Mouse (Mus musculus): ENCODE data around the gene Ick.
"Not testable (repeated sequence)": the region's sequence is repeated elsewhere in the genome, so short reads cannot be mapped to it uniquely, and the experiment has no call there.

Ick gene

GRCm38 (mm10) chr9:78105501-78105932 is 3.5 kb upstream of the Ick start:
- DNase-seq: no peak

DNA sequence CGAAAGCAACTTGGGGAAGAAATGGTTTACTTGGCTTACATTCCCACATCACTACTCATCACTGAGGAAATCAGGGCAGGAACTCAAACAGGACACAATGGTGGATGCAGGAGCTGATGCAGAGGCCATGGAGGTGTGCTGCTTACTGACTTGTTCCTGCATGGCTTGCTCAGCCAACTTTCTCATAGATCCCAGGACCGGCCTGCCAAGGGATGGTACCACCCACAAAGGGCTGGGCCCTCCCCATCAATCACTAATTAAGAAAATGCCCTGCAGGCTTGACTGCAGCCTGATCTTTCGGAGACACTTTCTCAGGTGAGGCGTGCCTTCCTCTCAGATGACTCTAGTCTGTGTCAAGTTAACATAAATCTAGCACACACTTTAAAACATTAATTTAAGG is 2.2 kb upstream of the Ick start:
- DNase-seq: no peak

GRCm38 (mm10) chr9:78107582-78107911 is 1.4 kb upstream of the Ick start:
- DNase-seq: no peak

DNA sequence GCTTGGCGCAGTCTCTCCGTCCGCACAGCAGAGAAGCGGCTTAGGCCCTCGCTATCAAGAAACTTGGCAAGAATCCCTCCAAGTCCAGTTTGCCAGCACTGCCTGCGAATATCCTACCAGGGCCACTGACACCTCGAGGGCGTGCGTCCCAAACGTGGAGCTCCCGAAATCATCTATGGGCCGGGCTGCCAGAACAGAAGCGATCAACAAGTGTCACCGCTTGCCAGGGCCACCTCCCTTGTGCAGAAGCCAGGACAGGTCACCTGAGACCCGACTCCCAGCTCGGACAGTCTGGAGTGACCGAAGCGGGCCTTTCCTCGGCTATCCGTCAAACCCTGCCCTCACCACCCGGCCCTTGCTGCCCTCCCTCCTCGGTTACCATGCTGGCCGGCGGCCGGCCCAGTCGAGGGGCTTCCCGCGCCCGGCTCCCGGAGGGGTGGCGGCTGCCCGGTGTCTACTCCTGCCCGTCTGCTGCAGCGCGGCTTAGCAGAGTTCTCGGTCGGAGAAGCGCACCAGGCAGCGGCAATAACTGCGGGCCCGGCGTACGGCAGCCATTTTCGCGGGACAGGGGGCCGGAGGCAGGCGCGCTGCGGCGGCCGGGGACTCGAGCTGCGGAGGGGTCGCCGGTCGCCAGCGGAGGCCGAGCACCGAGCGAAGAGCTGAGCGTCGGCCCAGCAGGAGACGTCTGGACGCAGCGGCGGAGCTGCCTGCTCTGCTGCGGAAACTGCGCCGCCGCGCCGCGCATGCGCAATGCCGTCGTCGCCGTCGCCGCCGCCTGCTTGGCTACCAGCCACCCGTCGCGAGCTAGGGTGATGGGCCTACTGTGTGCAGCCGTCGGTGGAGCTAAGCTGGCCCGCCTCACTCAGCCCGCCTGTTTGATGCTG is 838 bp upstream of the Ick start:
- peak; percentile 80 to 87 for DNase-seq

DNA sequence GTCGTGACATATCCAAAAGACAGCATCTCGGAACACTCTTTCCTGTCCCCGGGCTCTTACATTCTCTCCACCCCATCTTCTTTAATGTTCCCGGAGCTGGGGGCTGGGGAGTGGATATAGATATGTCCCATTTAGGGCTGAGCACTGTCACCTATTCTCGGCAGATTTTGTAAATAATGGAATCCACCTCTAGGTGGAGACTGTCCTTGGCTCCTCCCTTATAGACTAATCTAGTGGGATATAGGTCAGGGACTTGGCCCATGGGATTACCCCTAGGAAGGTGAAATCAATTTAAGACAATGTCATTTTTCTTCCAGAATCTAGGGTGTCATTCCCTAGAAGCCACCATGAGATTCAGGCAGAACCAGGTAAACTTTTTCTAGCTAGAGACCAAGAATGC is 664 bp downstream of the Ick start:
- DNase-seq: no peak

GRCm38 (mm10) chr9:78111456-78111855 is 2.5 kb downstream of the Ick start:
- no peak for DNase-seq

- peak; percentile 92 to 95 for DNase-seq
These were observed 4.0 kb downstream of the Ick start for GRCm38 (mm10) chr9:78112770-78113537.

GRCm38 (mm10) chr9:78113538-78113885 is 4.5 kb downstream of the Ick start:
- DNase-seq: no peak

DNA sequence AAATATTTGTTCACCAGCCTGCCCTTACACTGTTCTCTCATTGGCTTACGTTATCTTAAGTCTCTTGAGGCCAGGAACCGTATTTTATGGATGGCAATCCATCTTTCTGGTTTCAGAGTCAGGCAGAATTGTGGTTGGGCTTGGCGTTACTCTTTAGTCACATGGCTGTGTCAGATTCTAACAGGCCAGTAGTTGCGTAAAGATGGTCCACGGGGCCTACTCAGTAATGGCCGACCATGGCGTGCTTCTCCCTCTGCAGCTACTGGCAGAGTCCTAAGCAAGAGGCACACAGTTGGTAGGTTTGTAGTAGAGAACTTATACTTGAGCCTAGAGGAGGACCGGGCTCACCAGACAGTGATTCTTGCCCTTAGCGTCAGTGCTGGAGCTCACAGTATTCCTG is 6.8 kb downstream of the Ick start:
- DNase-seq: no peak

DNA sequence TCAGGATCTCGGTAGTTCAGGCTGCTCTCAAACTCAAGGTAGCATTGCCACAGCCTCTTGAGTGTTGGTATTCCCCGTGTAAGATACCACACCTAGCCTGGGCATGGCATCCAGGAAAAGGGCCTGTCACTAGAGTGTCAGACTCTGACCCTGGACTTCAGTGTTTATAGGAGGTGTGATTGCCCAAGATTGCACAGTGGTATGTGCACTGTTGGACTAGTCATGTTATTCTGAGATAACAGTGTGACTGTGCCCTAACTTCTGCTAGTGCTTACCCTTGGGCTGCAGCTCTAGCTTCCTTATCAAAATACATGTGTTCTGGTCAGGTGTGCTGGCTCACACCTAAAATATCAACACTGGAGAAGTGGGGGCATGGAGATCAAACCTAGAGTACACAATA is 8.7 kb downstream of the Ick start:
- DNase-seq: no peak

DNA sequence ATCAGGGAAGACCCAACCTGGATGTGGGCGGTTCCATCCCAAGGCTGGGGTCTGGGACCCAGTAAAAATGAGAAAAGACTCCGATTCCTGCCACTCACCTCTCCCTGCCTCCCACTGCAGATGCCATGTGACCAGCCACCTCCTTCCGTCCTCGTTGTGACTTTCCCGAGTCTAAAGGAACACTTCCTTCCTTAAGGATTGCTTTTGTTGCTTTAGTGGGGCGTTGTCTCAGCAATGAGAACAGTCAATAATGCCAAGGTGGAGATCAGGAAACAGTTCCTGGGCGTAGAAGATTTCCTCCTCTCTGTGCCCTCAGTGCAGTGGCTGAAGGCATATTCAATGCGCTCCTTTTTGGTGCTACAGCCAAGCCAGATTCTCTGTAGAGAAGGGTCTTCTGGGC is 12.4 kb downstream of the Ick start:
- no peak for DNase-seq

DNA sequence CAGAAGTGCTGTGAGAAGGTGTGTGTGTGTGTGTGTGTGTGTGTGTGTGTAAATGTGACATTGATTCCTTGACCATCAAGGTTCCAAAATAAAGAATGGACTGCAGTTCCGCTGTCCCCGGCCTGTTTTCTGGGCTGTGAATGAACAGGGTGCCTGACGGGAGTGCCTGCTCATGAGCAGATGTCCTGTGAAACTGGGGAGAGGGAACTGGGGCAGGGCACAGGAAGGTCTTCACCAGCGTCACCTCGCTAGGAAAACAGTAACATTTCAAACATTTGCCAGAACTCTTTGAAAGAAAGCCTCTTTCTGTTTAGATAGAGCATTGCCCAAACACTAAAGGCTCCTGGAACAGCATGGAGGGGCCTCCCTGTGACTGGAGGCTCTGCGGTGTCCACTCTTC is 13.0 kb downstream of the Ick start:
- no peak for DNase-seq

DNA sequence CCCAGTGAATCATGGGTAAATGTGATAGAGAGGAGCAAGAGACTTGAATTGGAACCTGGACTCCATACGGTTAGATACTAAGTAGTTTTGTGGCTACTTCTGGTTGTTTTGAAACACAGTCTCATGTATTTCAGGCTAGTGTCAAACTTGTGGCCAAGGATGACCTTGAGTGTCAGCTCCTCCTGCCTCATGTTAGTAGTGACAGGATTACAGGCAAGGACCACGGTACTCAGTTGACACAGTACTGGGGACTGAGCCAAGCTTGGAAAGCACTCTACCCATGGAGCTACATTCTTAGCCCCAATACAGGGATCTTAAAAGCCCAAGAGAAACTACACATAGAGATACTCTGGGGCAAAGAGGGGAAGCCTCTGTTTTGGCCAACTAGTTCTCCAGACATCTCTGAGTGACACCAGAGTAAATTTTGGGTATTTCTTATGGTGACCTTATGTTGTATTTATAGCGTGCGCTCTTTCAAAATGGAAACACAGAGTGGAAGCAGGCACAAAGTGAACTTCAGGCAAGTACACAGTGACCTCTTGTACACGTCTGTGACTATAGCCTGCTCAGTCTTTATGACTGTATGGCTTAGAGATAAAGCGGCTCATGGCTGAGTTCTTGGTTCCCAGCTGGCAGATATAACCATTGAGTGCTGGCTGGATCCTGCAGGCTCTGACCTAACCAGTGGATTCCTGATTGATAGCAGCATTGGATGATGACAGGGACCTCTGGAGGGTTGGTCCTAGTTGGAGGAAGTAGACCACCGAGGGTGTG is 14.1 kb downstream of the Ick start:
- DNase-seq: no peak

- no peak for DNase-seq
These were observed 15.3 kb downstream of the Ick start for GRCm38 (mm10) chr9:78124297-78124696.

DNA sequence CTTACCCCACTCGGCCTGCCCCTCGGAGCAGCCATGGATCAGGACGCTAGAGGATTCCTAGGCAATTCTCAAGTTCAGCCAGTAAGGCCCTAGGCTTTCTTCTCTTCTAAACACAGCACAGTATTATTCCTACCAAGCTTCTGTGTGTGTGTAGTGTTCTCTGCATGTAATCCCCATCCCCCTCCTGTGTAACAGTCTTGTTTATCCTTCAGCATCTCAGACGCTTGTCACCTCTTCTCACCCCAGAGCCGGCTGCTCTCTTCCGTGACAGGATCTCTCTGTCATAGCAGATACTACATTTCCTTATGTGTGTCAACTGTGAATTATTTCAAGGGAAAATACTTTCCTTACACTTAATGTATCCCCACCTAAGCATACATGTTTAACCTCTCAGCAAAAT is 17.0 kb downstream of the Ick start:
- DNase-seq: no peak

- no peak for DNase-seq
These were observed 17.7 kb downstream of the Ick start for GRCm38 (mm10) chr9:78126643-78127042.

- no peak for DNase-seq
These were observed 26.7 kb downstream of the Ick start for GRCm38 (mm10) chr9:78135658-78136057.

- DNase-seq: no peak
These were observed 29.2 kb downstream of the Ick start for GRCm38 (mm10) chr9:78138044-78138676.

- DNase-seq: no peak
These were observed 30.5 kb downstream of the Ick start for GRCm38 (mm10) chr9:78139463-78139862.

- no peak for DNase-seq
These were observed 37.1 kb downstream of the Ick start for GRCm38 (mm10) chr9:78146099-78146498.

- DNase-seq: no peak
These were observed 37.6 kb downstream of the Ick start for GRCm38 (mm10) chr9:78146627-78147026.

- no peak for DNase-seq
These were observed 39.2 kb downstream of the Ick start for GRCm38 (mm10) chr9:78148149-78148548.

- not testable (repeated sequence) for DNase-seq
These were observed 40.8 kb downstream of the Ick start for GRCm38 (mm10) chr9:78149770-78150169.
